Mouse (Mus musculus): Measurements from ENCODE around the gene Palm2. TPM values are rescaled to one million over a fixed set of nuclear protein-coding genes. Genes with fewer than 3 reads are reported as not detected.

Palm2 gene
- polyA plus RNA-seq, 1 experiment, result not detected

GRCm38 (mm10) chr4:57650994-57651393 lies 216.9 kb downstream of the Palm2 start:
- H3K27me3 ChIP-seq (replicated peaks), result peaks cover 6% of the 10 kb centered on the region
- H3K36me3 ChIP-seq (replicated peaks; ENCODE audit: low read length), result no peaks in the 10 kb centered on the region
- no peaks in the 10 kb centered on the region for H3K4me1 ChIP-seq
- H3K9me3 ChIP-seq, result peaks cover 6% of the 10 kb centered on the region
- TF ChIP-seq GATA1 (IDR thresholded peaks at IDR 0.05; ENCODE audit: borderline replicate concordance, low read length) (no peak), FLI1 (IDR thresholded peaks at IDR 0.05; ENCODE audit: low read length) (no peak)
- H3K4me3 ChIP-seq (replicated peaks), result no peak overlapping the region

DNA sequence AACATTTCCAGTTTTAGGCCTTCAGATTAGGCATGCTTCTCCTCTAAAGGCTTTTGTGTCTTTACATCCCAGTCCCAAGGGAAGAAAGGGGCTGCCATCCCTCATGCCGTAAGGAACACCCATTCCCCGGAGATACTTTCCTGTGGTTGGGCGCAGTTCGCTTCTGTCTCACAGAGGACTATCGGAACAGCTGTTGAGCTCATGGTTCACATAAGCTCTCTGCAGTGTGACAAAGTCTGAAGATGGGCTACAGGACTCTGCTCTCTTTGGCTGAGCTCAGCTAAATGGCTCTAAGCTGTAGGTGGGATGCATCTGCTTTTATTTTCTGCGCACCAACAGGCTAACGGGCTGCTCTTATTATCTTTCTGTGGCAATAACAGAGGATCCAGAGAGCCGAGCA lies 217.5 kb downstream of the Palm2 start:
- Histone ChIP-seq H3K9me3 (peaks cover 6% of the 10 kb centered on the region), H3K4me3 (replicated peaks) (no peak overlapping the region), H3K4me1 (no peaks in the 10 kb centered on the region), H3K36me3 (replicated peaks; ENCODE audit: low read length) (no peaks in the 10 kb centered on the region), H3K27me3 (replicated peaks) (peaks cover 6% of the 10 kb centered on the region)
- TF ChIP-seq FLI1 (IDR thresholded peaks at IDR 0.05; ENCODE audit: low read length) (no peak), GATA1 (IDR thresholded peaks at IDR 0.05; ENCODE audit: borderline replicate concordance, low read length) (no peak)

DNA sequence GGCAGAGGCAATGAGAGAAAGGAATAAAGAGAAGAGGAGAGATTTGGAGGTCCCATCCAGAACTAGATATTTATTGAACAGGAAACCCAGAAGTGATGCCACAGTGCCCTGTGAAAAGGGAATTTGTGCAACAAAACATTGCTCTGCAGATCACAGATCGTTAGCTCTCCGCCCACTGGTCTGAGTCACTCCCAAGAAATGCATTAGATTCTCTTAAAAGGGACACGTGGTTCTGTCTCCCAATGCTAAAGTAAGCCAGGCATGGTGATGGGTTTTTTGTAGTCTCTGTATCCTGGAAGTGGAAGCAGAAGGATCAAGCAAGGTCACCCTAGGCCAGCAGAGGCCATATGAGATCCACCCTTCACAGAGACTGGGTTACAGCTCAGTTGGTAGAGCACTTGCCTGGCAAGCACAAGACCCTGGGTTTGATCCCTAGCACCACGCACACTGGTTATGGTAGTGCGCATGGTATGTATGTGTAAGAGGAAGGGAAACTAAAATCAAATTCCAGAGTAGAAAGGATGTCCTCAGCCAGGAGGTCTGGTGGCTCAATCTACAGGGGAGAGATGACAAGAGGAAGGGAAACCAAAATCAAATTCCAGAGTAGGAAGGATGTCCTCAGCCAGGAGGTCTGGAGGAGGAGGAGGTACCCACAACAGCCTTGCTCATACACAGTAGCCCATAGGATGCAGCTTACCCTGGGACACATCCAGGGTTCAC lies 218.3 kb downstream of the Palm2 start:
- Histone ChIP-seq H3K27me3 (replicated peaks) (peaks cover 6% of the 10 kb centered on the region), H3K4me1 (no peaks in the 10 kb centered on the region), H3K4me3 (replicated peaks) (no peak overlapping the region), H3K36me3 (replicated peaks; ENCODE audit: low read length) (no peaks in the 10 kb centered on the region), H3K9me3 (peaks cover 13% of the 10 kb centered on the region)
- TF ChIP-seq FLI1 (IDR thresholded peaks at IDR 0.05; ENCODE audit: low read length), result no peak

DNA sequence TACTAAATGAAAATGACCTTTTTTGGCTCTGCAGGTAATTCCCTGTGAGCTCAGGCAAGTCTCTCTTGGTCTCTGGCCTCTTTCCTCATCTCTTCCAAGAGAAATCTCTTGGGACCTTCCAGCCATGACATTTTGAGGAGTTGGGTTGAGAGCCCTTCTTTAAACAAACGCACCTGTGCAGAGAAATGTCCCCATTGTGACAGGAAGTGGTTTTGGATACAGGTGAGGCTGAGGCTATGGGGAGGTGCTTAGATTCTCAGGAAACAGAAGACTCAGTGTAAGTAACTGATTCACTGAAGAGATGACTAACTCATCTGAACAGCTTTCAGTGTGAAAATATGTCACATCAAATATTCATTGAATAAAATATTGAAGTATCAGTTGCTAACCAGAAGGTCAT lies 221.9 kb downstream of the Palm2 start:
- Histone ChIP-seq H3K9me3 (peaks cover 13% of the 10 kb centered on the region), H3K4me1 (no peaks in the 10 kb centered on the region), H3K36me3 (replicated peaks; ENCODE audit: low read length) (no peaks in the 10 kb centered on the region)

GRCm38 (mm10) chr4:57656388-57656787 lies 222.3 kb downstream of the Palm2 start:
- Histone ChIP-seq H3K4me3 (replicated peaks) (no peak overlapping the region), H3K27me3 (replicated peaks) (no peaks in the 10 kb centered on the region), H3K9me3 (peaks cover 13% of the 10 kb centered on the region), H3K4me1 (no peaks in the 10 kb centered on the region), H3K36me3 (replicated peaks; ENCODE audit: low read length) (no peaks in the 10 kb centered on the region)
- TF ChIP-seq FLI1 (IDR thresholded peaks at IDR 0.05; ENCODE audit: low read length), result no peak
- TF ChIP-seq GATA1 (IDR thresholded peaks at IDR 0.05; ENCODE audit: borderline replicate concordance, low read length), result no peak

More for the DNA sequence above, 221.9 kb downstream of the Palm2 start:
- TF ChIP-seq FLI1 (IDR thresholded peaks at IDR 0.05; ENCODE audit: low read length) (no peak), GATA1 (IDR thresholded peaks at IDR 0.05; ENCODE audit: borderline replicate concordance, low read length) (no peak)
- no peak overlapping the region for H3K4me3 ChIP-seq (replicated peaks)
- no peaks in the 10 kb centered on the region for H3K27me3 ChIP-seq (replicated peaks)

DNA sequence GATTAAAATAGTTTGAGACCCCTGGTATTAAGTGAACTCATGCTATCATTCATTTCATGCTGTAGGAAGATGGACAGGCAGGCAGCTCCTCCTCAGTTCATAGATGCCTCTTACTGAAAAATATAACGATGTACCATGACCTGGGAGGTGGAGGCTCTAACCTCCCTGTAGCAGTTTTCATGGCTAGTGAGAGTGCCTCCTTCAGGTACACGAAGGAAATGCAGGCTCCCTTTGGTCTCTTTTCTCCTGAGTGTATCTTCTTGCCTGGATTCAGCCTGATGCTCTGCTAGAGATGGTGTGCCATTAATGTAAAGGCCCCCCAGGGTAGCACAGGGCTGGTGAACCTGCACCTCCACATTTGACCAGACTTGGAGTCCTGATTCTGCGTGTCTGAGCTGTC lies 222.8 kb downstream of the Palm2 start:
- H3K4me1 ChIP-seq, result no peaks in the 10 kb centered on the region
- H3K9me3 ChIP-seq, result peaks cover 13% of the 10 kb centered on the region
- TF ChIP-seq FLI1 (IDR thresholded peaks at IDR 0.05; ENCODE audit: low read length) (no peak), GATA1 (IDR thresholded peaks at IDR 0.05; ENCODE audit: borderline replicate concordance, low read length) (no peak)
- H3K36me3 ChIP-seq (replicated peaks; ENCODE audit: low read length), result no peaks in the 10 kb centered on the region
- H3K4me3 ChIP-seq (replicated peaks), result no peak overlapping the region
- no peaks in the 10 kb centered on the region for H3K27me3 ChIP-seq (replicated peaks)

GRCm38 (mm10) chr4:57660470-57660869 lies 226.4 kb downstream of the Palm2 start:
- no peaks in the 10 kb centered on the region for H3K4me1 ChIP-seq
- peaks cover 9% of the 10 kb centered on the region for H3K27me3 ChIP-seq (replicated peaks)
- H3K9me3 ChIP-seq, result peaks cover 10% of the 10 kb centered on the region
- no peaks in the 10 kb centered on the region for H3K36me3 ChIP-seq (replicated peaks; ENCODE audit: low read length)
- no peak overlapping the region for H3K4me3 ChIP-seq (replicated peaks)
- TF ChIP-seq FLI1 (IDR thresholded peaks at IDR 0.05; ENCODE audit: low read length) (no peak), GATA1 (IDR thresholded peaks at IDR 0.05; ENCODE audit: borderline replicate concordance, low read length) (no peak)

DNA sequence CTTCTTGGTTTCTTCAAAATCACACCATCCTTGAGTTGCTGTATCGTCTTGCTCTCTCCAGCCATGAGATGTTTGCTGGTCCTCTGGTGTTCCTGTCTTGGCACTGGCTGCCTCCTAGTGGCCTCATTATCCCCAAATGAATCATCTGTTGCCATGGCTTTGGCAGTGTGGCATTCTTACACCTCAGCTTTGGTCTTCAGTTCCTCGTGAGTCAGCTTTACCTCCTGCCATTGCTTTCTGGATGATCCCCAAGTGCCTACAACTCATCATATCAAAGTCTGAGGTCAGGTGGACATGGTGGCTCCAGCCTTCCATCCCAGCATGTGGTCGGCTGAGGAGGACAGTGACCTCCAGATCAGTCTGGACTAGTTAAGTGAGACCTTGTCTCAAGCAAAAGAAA lies 232.1 kb downstream of the Palm2 start:
- TF ChIP-seq FLI1 (IDR thresholded peaks at IDR 0.05; ENCODE audit: low read length), result no peak
- no peak for TF ChIP-seq GATA1 (IDR thresholded peaks at IDR 0.05; ENCODE audit: borderline replicate concordance, low read length)
- Histone ChIP-seq H3K36me3 (replicated peaks; ENCODE audit: low read length) (no peaks in the 10 kb centered on the region), H3K9me3 (no peaks in the 10 kb centered on the region), H3K4me3 (replicated peaks) (no peak overlapping the region), H3K4me1 (no peaks in the 10 kb centered on the region), H3K27me3 (replicated peaks) (peaks cover 32% of the 10 kb centered on the region)

- Histone ChIP-seq H3K4me3 (replicated peaks) (no peak overlapping the region), H3K36me3 (replicated peaks; ENCODE audit: low read length) (no peaks in the 10 kb centered on the region), H3K9me3 (no peaks in the 10 kb centered on the region), H3K4me1 (peaks cover 35% of the 10 kb centered on the region), H3K27me3 (replicated peaks) (peaks cover 25% of the 10 kb centered on the region)
- TF ChIP-seq FLI1 (IDR thresholded peaks at IDR 0.05; ENCODE audit: low read length), result no peak
- TF ChIP-seq GATA1 (IDR thresholded peaks at IDR 0.05; ENCODE audit: borderline replicate concordance, low read length), result no peak
Observed at GRCm38 (mm10) chr4:57670813-57671469, 236.9 kb downstream of the Palm2 start.

DNA sequence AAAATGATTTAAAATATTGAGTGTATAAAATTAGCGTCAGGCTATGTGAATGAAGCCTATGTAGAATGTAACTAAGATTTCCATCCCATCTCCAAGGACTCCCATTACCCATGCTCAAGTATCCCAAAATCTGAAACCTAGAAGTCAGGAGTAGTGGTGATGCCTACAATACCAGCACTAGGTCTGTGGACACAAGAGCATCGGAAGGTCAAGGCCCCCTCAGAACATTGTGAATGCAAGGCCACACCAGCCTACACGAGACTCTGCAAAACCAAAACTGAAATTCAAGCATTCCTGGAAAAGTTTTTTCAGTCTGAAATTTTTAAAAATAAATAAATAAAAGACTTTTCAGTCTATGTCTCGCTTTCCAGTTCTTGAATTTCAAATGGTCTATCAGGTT lies 238.5 kb downstream of the Palm2 start:
- no peak for TF ChIP-seq FLI1 (IDR thresholded peaks at IDR 0.05; ENCODE audit: low read length)
- no peak for TF ChIP-seq GATA1 (IDR thresholded peaks at IDR 0.05; ENCODE audit: borderline replicate concordance, low read length)

More for the DNA sequence above, 238.5 kb downstream of the Palm2 start:
- peaks cover 35% of the 10 kb centered on the region for H3K4me1 ChIP-seq
- H3K4me3 ChIP-seq (replicated peaks), result no peak overlapping the region
- peaks cover 18% of the 10 kb centered on the region for H3K27me3 ChIP-seq (replicated peaks)
- no peaks in the 10 kb centered on the region for H3K9me3 ChIP-seq
- no peaks in the 10 kb centered on the region for H3K36me3 ChIP-seq (replicated peaks; ENCODE audit: low read length)
